Mouse (Mus musculus) heart, embryonic 11.5 days (tissue): ENCODE data around the gene Rbbp8nl. TPM values are rescaled to one million over a fixed set of nuclear protein-coding genes. Genes with fewer than 3 reads are reported as not detected.

Source experiments
- ATAC-seq: fragments of 200-750 bp; cut with Nextera tagmentation; replicated peaks from 2 replicates; pipeline ENCODE4 v1.8.0; 2017; ENCODE audit warnings: moderate library complexity; ENCODE audit not compliant: insufficient number of reproducible peaks, low FRiP score, low TSS enrichment
- H3K27ac ChIP-seq: fragments of 300-500 bp; sonication (generic); 2 replicates; pipeline ENCODE4 v1.5.1; 2014; ENCODE audit warnings: mild to moderate bottlenecking, low read depth, low read length
- H3K27me3 ChIP-seq: fragments of 300-500 bp; sonication (generic); 2 replicates; pipeline ENCODE4 v1.6.1; 2014; ENCODE audit warnings: mild to moderate bottlenecking, low read length, mixed read lengths; ENCODE audit not compliant: control insufficient read depth, insufficient read depth
- H3K36me3 ChIP-seq: fragments of 300-500 bp; sonication (generic); 2 replicates; pipeline ENCODE4 v1.6.1; 2014; ENCODE audit warnings: mild to moderate bottlenecking, low read length, moderate library complexity, mixed read lengths; ENCODE audit not compliant: control insufficient read depth, insufficient read depth
- H3K4me1 ChIP-seq: fragments of 300-500 bp; sonication (generic); 2 replicates; pipeline ENCODE4 v1.6.1; 2014; ENCODE audit warnings: low read length; ENCODE audit not compliant: control insufficient read depth, insufficient read depth
- H3K4me2 ChIP-seq: fragments of 300-500 bp; sonication (generic); 2 replicates; pipeline ENCODE4 v1.6.1; 2014; ENCODE audit warnings: mild to moderate bottlenecking, moderate library complexity
- H3K4me3 ChIP-seq: fragments of 300-500 bp; sonication (generic); 2 replicates; pipeline ENCODE4 v1.5.1; 2014; ENCODE audit warnings: low read depth, low read length
- H3K9ac ChIP-seq: fragments of 300-500 bp; sonication (generic); 2 replicates; pipeline ENCODE4 v1.6.1; 2014; ENCODE audit warnings: mild to moderate bottlenecking, low read depth, low read length, moderate library complexity
- H3K9me3 ChIP-seq: fragments of 300-500 bp; sonication (generic); replicated peaks from 2 replicates; pipeline ENCODE4 v1.6.1; 2016; ENCODE audit warnings: low read length; ENCODE audit not compliant: control insufficient read depth
- WGBS: fragments of 180-500 bp; shearing (Covaris S2); extraction: QIAGEN DNeasy Blood & Tissue Kit; methylation state at CpG from one replicate; pipeline ENCODE4 v1.1.7; 2014; ENCODE audit not compliant: insufficient replicate concordance; 5-methylcytosine and 5-hydroxymethylcytosine counted together
- polyA plus RNA-seq: library from polyadenylated mRNA; unstranded; fragments of >200 nt; fragmentation: Nextera tagmentation; extraction: Ambion mirVana; gene quantifications from 2 replicates; pipeline ENCODE4 v1.2.1, GENCODE M21; 2014

The Rbbp8nl gene
- polyA plus RNA-seq = 0.10 TPM in 1 of 2 replicates, not detected in the other

DNA sequence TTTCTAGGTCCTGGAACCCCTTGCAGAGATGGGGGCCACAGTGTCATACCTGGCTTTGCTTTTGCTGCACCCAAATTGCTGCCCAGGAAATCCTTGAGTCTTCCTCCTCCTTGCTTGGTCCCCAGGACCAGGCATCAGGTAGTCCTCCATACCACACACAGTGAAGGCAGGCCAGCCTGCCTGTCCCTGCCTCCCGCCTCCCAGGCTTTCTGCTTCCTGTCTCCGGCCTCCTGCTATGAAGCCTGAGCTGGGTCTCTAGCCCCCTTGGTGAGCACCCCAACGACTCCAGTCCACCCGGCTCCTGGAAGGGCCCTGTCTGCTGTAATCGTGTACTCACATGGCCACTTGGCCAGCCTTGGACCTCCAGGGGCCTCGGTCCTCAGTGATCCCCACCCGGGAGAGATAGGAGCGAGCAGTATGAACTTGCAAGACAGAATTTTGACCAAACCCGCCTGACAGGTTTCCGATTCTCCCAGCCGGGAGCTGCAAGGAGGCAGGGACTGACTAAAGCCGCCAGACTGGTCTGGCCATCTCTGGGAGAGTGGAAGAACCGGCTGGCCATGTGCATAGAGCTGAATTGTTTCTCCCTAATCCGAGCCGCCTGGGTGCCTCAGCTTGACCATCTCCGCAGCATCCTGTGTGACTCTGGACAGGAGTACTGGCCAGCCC, at the start of gene Rbbp8nl:
Gene Rbbp8nl (minus strand): TSS at position 440 of the 669 bp plus-strand sequence.
- H3K4me3 ChIP-seq = no peak within 1 kb of the TSS
- no peak within 1 kb of the TSS for H3K27ac ChIP-seq
- no peak within 1 kb of the TSS for H3K9ac ChIP-seq
- no peaks in the 10 kb centered on the region for H3K27me3 ChIP-seq
- H3K36me3 ChIP-seq = no peaks in the 10 kb centered on the region
- peak within 1 kb of the TSS; percentile 43 for H3K4me2 ChIP-seq
- WGBS = 38% methylated on average over 16 of the region's 16 CpGs
- H3K9me3 ChIP-seq = no peaks in the 10 kb centered on the region
- no peak for ATAC-seq
- H3K4me1 ChIP-seq = peaks cover 22% of the 10 kb centered on the region

DNA sequence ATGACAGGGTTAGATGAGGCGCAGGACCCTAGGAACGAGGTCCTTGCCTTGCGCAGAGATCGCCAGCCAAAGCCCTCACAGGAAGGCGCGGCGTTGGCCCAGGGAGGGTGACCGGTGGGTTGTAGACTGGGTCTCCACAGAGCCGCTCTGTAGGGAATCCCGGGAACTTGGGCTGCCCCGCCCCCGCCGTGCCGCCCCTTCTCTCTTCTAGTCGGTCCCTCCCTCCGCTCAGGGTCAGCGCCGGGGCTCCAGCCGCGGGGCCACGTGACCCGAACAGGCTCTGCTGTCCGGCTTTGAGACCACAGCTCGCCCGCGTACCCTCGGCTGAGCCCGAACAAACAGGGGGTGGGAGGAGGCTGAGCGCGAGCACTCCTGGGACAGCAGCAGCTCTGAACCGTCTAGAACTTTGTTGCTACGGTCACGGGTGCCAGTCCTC, 44.9 kb upstream of the Rbbp8nl start, which contains the start of gene Gata5:
Gene Gata5 (minus strand): TSS at position 149 of the 436 bp plus-strand sequence.
- Histone ChIP-seq H3K4me2 (peak within 1 kb of the TSS; percentile 65), H3K9ac (peak within 1 kb of the TSS; percentile 99), H3K9me3 (no peaks in the 10 kb centered on the region), H3K36me3 (0 out of 2 replicates have a peak, but pooled peaks cover under 1% of the 10 kb centered on the region), H3K27me3 (no peaks in the 10 kb centered on the region), H3K27ac (peak within 1 kb of the TSS; percentile 97), H3K4me3 (peak within 1 kb of the TSS; percentile 92), H3K4me1 (peaks cover 72% of the 10 kb centered on the region)
- peak; percentile 84 for ATAC-seq
- 0% methylated on average over 31 of the region's 33 CpGs for WGBS

DNA sequence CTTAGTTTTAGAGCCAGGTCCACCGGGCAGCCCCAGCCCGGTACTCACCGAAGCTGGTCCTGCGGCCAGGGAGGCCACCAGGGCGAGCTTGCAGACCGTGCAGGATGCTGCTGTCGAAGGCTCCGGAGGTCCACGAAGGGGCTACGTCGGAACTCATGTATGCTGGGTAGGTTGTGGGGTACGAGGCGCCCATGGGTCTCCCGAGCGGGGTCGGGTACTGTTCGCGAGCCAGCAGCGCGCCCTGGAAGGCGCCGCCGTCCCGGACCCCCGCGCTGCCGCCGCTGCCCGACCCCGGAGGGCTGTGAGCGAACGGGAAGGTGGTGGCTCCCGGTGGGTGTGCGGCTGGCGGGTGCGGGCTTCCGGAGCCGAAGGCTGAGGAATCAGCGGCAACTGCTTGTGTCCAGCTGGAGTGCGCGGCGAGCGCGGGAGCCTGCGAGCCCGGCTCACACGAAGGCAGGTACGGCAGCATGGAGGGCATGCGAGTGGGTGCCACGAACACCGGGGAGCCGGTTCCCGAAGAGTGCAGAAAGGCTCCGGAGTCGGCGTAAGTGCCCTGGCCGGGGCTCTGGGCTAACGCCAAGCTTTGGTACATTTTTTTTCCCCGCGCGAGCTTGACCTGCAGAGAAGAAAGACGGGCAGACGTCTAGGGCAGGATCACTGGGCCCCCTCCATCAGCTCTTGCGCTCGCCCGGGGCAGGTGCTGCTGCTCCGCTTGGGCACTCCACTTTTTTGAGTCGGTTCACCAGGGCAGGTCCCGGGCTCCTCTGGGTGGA, 44.3 kb upstream of the Rbbp8nl start:
- ATAC-seq = peak; percentile 7; the same call in 1 of the 2 replicates

DNA sequence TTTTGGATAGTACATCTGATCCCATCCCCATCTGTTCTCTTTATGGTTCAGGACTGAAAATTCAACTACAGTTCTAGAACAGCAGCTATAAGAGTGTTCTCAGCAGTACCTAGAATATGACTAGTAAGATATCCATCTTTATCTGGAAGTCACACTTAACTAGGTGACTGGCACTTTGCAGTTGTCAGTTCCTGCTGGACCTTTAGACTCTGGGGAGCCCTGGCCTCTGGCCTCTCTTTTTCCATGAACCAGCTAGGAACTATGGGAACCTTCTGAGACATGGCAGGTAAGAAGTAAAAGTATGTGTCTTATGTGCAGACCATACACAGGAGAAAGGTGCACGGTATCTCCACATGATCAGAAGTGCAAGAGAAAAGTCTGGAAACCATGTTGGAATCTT, 39.8 kb upstream of the Rbbp8nl start:
- Histone ChIP-seq H3K4me1 (peaks cover 44% of the 10 kb centered on the region), H3K4me2 (peak overlapping the region; percentile 65; the same call in 1 of the 2 replicates)
- WGBS = 76% methylated on average over 1 of the region's 1 CpGs

More for the DNA sequence above, 44.3 kb upstream of the Rbbp8nl start:
- H3K36me3 ChIP-seq = 0 out of 2 replicates have a peak, but pooled peaks cover 2% of the 10 kb centered on the region
- H3K27ac ChIP-seq = peak overlapping the region; percentile 97
- no peaks in the 10 kb centered on the region for H3K9me3 ChIP-seq
- peaks cover 69% of the 10 kb centered on the region for H3K4me1 ChIP-seq
- under 1% methylated on average over 66 of the region's 69 CpGs for WGBS
- H3K4me2 ChIP-seq = peak overlapping the region; percentile 65
- H3K9ac ChIP-seq = peak overlapping the region; percentile 99
- peak overlapping the region; percentile 92 for H3K4me3 ChIP-seq
- H3K27me3 ChIP-seq = no peaks in the 10 kb centered on the region

DNA sequence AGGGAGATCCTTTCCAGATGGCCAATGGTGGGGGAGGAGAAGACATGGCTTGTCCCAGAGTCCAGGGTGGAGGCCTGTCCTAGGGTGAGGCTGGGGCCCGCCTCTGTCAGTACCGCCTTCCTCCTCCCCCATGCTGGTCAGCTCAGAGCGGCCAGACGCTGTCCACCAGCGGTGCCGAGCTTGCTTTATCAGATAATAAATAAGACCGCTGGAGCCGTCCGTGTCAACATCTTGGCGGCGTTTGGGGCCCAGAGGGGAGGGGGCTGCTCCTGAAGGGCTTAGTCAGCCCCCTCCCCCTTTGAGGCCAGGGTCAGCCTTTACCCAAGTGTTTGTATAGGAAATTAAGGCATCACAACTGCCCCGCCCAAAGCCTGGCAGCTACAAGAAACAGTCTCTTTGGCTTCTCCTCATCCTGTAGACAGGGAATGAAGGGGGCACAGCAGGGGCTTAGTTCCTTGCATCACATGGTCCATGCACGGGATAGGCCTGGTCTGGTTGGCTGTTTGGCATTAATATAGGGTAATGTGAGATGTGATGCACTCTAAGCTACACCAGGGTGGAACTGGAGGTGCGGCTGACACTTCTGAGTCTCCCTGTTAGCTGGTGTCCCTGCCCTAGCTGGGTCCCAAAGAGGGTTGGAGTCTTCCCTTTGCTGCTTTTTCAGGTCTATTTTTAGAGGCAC, 33.1 kb upstream of the Rbbp8nl start:
- Histone ChIP-seq H3K4me1 (peaks cover 58% of the 10 kb centered on the region), H3K4me2 (peak overlapping the region; percentile 39), H3K27me3 (no peaks in the 10 kb centered on the region), H3K9ac (peak overlapping the region; percentile 34; the same call in 1 of the 2 replicates), H3K9me3 (no peaks in the 10 kb centered on the region), H3K4me3 (0 out of 2 replicates have a peak overlapping the region, but pooled peaks have one; percentile 11), H3K27ac (peak overlapping the region; percentile 83), H3K36me3 (peaks cover 22% of the 10 kb centered on the region)
- WGBS = 15% methylated on average over 14 of the region's 14 CpGs
- ATAC-seq = peak; percentile 73

More for the DNA sequence above, 39.8 kb upstream of the Rbbp8nl start:
- peaks cover 28% of the 10 kb centered on the region for H3K36me3 ChIP-seq
- no peaks in the 10 kb centered on the region for H3K9me3 ChIP-seq
- no peak overlapping the region for H3K27ac ChIP-seq
- H3K27me3 ChIP-seq = no peaks in the 10 kb centered on the region
- 0 out of 2 replicates have a peak overlapping the region, but pooled peaks have one; percentile 8 for H3K9ac ChIP-seq
- H3K4me3 ChIP-seq = peak overlapping the region; percentile 92; the same call in 1 of the 2 replicates
- ATAC-seq = no peak

DNA sequence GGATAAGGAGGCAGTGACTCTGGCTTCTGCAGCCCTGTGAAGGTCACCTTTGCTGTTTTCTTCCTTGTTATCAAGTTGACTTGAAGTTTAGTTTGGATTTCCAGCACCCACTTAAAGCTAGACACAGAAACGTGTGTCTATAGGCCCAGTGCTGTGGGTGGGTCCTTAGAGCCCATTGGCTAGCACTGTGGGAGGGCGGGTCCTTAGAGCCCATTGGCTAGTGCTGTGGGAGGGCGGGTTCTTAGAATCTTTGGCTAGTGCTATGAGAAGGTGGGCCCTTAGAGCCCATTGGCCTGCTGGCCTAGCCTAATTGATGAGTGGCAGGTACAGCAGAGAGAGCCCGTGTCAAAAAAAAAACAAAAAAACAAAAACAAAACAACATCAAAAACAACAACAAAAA, 30.5 kb upstream of the Rbbp8nl start:
- Histone ChIP-seq H3K4me1 (peaks cover 60% of the 10 kb centered on the region), H3K27me3 (no peaks in the 10 kb centered on the region), H3K36me3 (no peaks in the 10 kb centered on the region), H3K9ac (no peak overlapping the region), H3K4me2 (no peak overlapping the region), H3K27ac (peak overlapping the region; percentile 29; the same call in 1 of the 2 replicates), H3K9me3 (no peaks in the 10 kb centered on the region), H3K4me3 (no peak overlapping the region)
- 63% methylated on average over 4 of the region's 4 CpGs for WGBS
- ATAC-seq = no peak

DNA sequence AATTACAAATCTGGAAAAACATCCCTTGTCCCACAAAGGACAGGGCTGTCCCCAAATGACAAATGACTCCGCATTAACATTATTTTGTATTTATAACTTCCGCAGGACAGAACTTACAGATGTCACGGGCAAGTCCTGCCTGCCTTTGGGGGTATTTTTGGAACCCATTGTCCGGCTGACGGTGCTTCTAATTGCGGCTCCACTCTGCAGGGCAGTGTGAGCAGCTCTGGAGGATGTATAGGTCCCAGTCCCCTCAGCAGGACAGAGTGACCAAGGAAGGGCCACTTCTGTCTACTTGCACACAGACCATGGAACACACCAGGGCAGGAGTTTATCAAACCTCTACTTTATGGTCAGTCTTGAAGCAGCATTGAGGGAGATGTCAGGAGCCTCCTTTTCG, 27.9 kb upstream of the Rbbp8nl start:
- H3K27ac ChIP-seq = peak overlapping the region; percentile 72
- H3K9me3 ChIP-seq = no peaks in the 10 kb centered on the region
- H3K9ac ChIP-seq = no peak overlapping the region; the same call in 1 of the 2 replicates
- H3K27me3 ChIP-seq = no peaks in the 10 kb centered on the region
- H3K4me1 ChIP-seq = peaks cover 40% of the 10 kb centered on the region
- H3K4me2 ChIP-seq = no peak overlapping the region; the same call in 1 of the 2 replicates
- H3K36me3 ChIP-seq = no peaks in the 10 kb centered on the region
- no peak overlapping the region for H3K4me3 ChIP-seq
- 47% methylated on average over 7 of the region's 7 CpGs for WGBS
- ATAC-seq = no peak

DNA sequence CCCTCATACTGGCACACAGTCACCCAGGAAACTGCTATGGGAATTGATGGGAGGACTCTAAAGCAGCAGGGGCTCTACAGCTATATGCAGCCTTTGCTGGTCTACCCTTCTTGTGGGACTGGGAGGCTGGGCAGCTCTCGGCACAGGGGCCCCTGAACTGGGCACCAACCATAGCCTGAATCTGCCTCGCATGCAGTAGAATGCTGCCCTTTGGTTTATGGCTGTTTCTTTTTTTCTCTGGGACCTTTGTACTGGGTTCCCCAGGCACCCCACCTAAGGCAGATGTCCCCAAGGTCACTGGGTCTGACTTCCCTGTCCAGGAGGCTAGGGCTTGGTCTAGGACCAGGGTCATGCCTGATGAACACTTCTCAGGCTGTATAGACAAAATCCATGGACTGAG, 24.6 kb upstream of the Rbbp8nl start:
- H3K36me3 ChIP-seq = no peaks in the 10 kb centered on the region
- H3K27ac ChIP-seq = no peak overlapping the region
- H3K9me3 ChIP-seq = no peaks in the 10 kb centered on the region
- 89% methylated on average over 2 of the region's 2 CpGs for WGBS
- H3K4me2 ChIP-seq = no peak overlapping the region
- no peak overlapping the region for H3K4me3 ChIP-seq
- H3K9ac ChIP-seq = no peak overlapping the region
- no peaks in the 10 kb centered on the region for H3K27me3 ChIP-seq
- no peak for ATAC-seq
- H3K4me1 ChIP-seq = peaks cover 30% of the 10 kb centered on the region
